Mouse (Mus musculus) liver, embryonic 14.5 days (tissue): ENCODE data around the gene Lbp.

Experiments
- CTCF ChIP-seq: IDR thresholded peaks from 2 replicates; pipeline ENCODE4 v1.5.1; 2016; ENCODE audit warnings: antibody characterized with exemption, low read depth, control low read depth
- EP300 ChIP-seq: IDR thresholded peaks from 2 replicates; pipeline ENCODE4 v1.6.1; 2016; ENCODE audit warnings: antibody characterized with exemption, low read depth

DNA sequence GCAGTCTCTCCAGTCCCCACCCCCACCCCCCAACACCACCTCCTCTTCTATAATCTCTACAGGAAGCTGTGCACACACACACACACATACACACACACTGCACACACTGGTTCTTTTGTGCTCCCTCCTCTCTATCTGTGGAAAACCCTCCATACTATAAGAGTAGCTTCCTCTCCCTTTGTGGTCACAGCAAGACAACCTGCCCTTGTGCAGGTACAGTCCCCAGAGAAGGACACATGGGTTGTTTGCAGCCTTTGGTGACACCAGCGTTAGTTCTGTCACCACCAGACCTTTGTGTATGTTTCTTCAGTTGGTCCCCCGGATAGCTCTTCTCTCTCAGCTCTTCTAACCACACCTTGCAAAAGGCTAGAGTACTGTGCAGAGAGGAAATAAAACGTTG, 16.6 kb downstream of the Lbp start:
- TF ChIP-seq CTCF, result no peak
- TF ChIP-seq EP300, result no peak
